Comparison of ENCODE assay signal across 8 mouse cellular contexts in the genomic region with DNA sequence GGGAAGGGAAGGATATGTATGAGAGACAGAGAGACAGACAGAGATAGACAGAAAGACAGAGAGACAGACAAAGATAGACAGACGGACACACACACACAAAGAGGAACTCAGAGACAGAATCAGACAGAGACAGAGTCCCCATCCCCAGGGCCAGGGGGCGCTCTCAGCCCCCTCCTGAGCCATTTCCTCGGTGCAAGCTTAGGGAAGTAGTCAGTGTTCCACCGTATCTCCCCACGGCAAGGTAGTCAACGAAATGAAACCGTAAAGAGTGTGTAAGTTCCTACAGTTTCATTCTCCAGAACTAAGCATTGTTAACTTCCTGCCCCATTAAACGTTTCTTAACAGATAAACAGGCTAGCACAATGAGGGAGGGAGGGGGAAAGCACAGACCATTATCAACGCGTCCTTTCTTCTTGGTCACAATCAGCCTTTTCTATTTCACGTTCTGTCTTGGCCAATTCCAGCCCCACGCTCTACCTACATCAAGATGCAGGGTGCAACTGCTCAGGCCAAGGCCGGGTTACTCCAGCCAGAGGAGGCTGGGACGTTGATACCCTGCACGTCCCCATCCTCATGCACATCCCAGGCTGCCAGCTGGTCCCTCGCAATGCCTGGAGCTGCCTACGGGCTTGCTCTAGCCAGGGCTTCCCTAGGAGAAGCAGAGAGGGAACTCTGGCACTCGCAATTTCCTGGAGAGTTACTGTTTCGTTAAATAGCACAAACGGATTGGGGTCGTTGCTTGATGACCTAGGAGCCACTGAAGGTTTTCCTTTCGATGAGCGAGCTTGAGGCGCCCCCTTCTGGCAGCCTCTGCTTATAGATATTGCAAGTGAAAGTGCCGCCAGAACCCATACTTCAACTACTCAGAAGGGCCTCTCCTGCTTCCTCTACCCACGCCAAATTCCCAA. TPM values are rescaled to one million over a fixed set of nuclear protein-coding genes. Genes with fewer than 3 reads are reported as not detected.
DNase-seq lines count a peak whose midpoint lies in the region; ATAC-seq and TF ChIP-seq lines count a peak whose summit lies in the region.

No protein-coding gene starts in this region.

- no peaks in the 10 kb centered on the region for H3K4me1 ChIP-seq in hindbrain, postnatal 0 days (ENCODE audit: insufficient read depth, low read length)

- no peaks in the 10 kb centered on the region for H3K9me3 ChIP-seq in hindbrain, postnatal 0 days (ENCODE audit: low read length)

- ATAC-seq in activated CD4-positive, CD25-positive, alpha-beta regulatory T cell, adult 4 months: peak; percentile 85
- peak; percentile 79 for ATAC-seq in hindbrain, postnatal 0 days
- peak; percentile 93 for ATAC-seq in megakaryocyte, adult 5-6 weeks (ENCODE audit: poor library complexity, severe bottlenecking)

- peak overlapping the region; percentile 22; the same call in 1 of the 2 replicates for H3K9ac ChIP-seq in hindbrain, postnatal 0 days (replicated peaks; ENCODE audit: low read length)

- peak overlapping the region; percentile 74 for H3K27ac ChIP-seq in gastrocnemius, adult 2 months
- H3K27ac ChIP-seq in hindbrain, postnatal 0 days: no peak overlapping the region
- H3K27ac ChIP-seq in left cerebral cortex, adult 2 months: peak overlapping the region; percentile 20; the same call in 1 of the 2 replicates

- peak overlapping the region; percentile 80 for H3K4me2 ChIP-seq in hindbrain, postnatal 0 days (ENCODE audit: low read depth, low read length)

- peak overlapping the region; percentile 68 for H3K4me3 ChIP-seq in gastrocnemius, adult 2 months
- H3K4me3 ChIP-seq in hindbrain, postnatal 0 days (ENCODE audit: low read length): peak overlapping the region; percentile 37
- peak overlapping the region; percentile 58 for H3K4me3 ChIP-seq in left cerebral cortex, adult 2 months

- H3K27me3 ChIP-seq in hindbrain, postnatal 0 days (ENCODE audit: insufficient read depth, low read length): no peaks in the 10 kb centered on the region

- WGBS in hindbrain, postnatal 0 days: 5% methylated on average over 26 of the region's 26 CpGs

- intact Hi-C loops in gastrocnemius, adult 2 months (cut with DNase I): loop anchor here (2.0 to 5.0 kb wide), 3 partner anchors 36 to 226 kb away; partner anchors contain the start of genes Car7 and Nae1
- intact Hi-C loops in left cerebral cortex, adult 2 months (cut with DNase I): loop anchor here (2.0 kb wide), 2 partner anchors 36 to 226 kb away; partner anchors contain the start of genes Car7 and Nae1

- no peaks in the 10 kb centered on the region for H3K36me3 ChIP-seq in hindbrain, postnatal 0 days (ENCODE audit: insufficient read depth, low read length)

- DNase-seq in cerebellum, postnatal 4 days (ENCODE audit: low spot score in 2 of 2): peak; percentile 62 to 86
- DNase-seq in gastrocnemius, adult 2 months: peak; percentile 88
- peak; percentile 90 for DNase-seq in hindbrain, postnatal 0 days (ENCODE audit: low spot score)
- peak; percentile 78 to 84 for DNase-seq in left cerebral cortex, adult 2 months (ENCODE audit: extremely low spot score in 1 of 2, low spot score in 2 of 2)
- DNase-seq in right cerebral cortex, adult 18-20 months: peak; percentile 84
- peak; percentile 85 for DNase-seq in urinary bladder, postnatal 14 days (ENCODE audit: low spot score)

- peak; percentile 93 for TF ChIP-seq CTCF in gastrocnemius, adult 2 months (IDR thresholded peaks at IDR 0.05)
- TF ChIP-seq CTCF in hindbrain, postnatal 0 days (IDR thresholded peaks at IDR 0.05; ENCODE audit: low read depth): peak; percentile 75
- TF ChIP-seq CTCF in left cerebral cortex, adult 2 months (IDR thresholded peaks at IDR 0.05): peak; percentile 86

RNA-seq across cellular contexts. Expression of gene Pdp2, which starts 20.6 kb away (rescaled TPM):
- polyA plus RNA-seq in activated CD4-positive, CD25-positive, alpha-beta regulatory T cell, adult 4 months (2017; shearing (Covaris generic)): 10 to 100 TPM; 17.1 to 18.9 TPM
- 1 to 10 TPM; 4.0 to 4.6 TPM for total RNA-seq in gastrocnemius, adult 2 months (2021)
- 12.1 and 12.3 TPM in 2 replicates for total RNA-seq in hindbrain, postnatal 0 days (2014; rRNA removed)
- polyA plus RNA-seq in hindbrain, postnatal 0 days (2015; fragmentation: Nextera tagmentation; extraction: Ambion mirVana): 14.2 and 15.3 TPM in 2 replicates
- 1 to 10 TPM; 8.4 to 8.5 TPM for total RNA-seq in left cerebral cortex, adult 2 months (2021)
- 6.8 TPM in 2 replicates for total RNA-seq in megakaryocyte, adult 5-6 weeks (2015)
- 6.1 and 6.6 TPM in 2 replicates for total RNA-seq in megakaryocyte, adult 5-6 weeks (2017)

RNA-seq across cellular contexts. Expression of gene Car7, which starts 36.2 kb away (rescaled TPM):
- 1 to 10 TPM; 3.0 to 4.4 TPM for polyA plus RNA-seq in activated CD4-positive, CD25-positive, alpha-beta regulatory T cell, adult 4 months (2017; shearing (Covaris generic))
- under 1 TPM; 0.98 to 0.99 TPM for total RNA-seq in gastrocnemius, adult 2 months (2021)
- total RNA-seq in hindbrain, postnatal 0 days (2014; rRNA removed): 2.0 and 2.3 TPM in 2 replicates
- 3.1 and 3.5 TPM in 2 replicates for polyA plus RNA-seq in hindbrain, postnatal 0 days (2015; fragmentation: Nextera tagmentation; extraction: Ambion mirVana)
- 10 to 100 TPM; 31.9 to 32.3 TPM for total RNA-seq in left cerebral cortex, adult 2 months (2021)
- total RNA-seq in megakaryocyte, adult 5-6 weeks (2015): 0.27 TPM in 1 of 2 replicates, not detected in the other
- total RNA-seq in megakaryocyte, adult 5-6 weeks (2017): 0.44 and 1.2 TPM in 2 replicates

RNA-seq across cellular contexts. Expression of gene Nae1, which starts 36.3 kb away (rescaled TPM):
- polyA plus RNA-seq in activated CD4-positive, CD25-positive, alpha-beta regulatory T cell, adult 4 months (2017; shearing (Covaris generic)): 10 to 100 TPM; 87.9 to 93.4 TPM
- 10 to 100 TPM; 26.1 to 28.3 TPM for total RNA-seq in gastrocnemius, adult 2 months (2021)
- 32.9 and 44.4 TPM in 2 replicates for total RNA-seq in hindbrain, postnatal 0 days (2014; rRNA removed)
- polyA plus RNA-seq in hindbrain, postnatal 0 days (2015; fragmentation: Nextera tagmentation; extraction: Ambion mirVana): 105 and 109 TPM in 2 replicates
- total RNA-seq in left cerebral cortex, adult 2 months (2021): 10 to 100 TPM; 47.0 to 51.2 TPM
- 45.3 and 69.6 TPM in 2 replicates for total RNA-seq in megakaryocyte, adult 5-6 weeks (2015)
- 67.3 and 83.9 TPM in 2 replicates for total RNA-seq in megakaryocyte, adult 5-6 weeks (2017)

RNA-seq across cellular contexts. Expression of gene Cdh16, which starts 53.5 kb away (rescaled TPM):
- polyA plus RNA-seq in activated CD4-positive, CD25-positive, alpha-beta regulatory T cell, adult 4 months (2017; shearing (Covaris generic)): not detected
- not detected for total RNA-seq in gastrocnemius, adult 2 months (2021)
- total RNA-seq in hindbrain, postnatal 0 days (2014; rRNA removed): not detected in 2 replicates
- polyA plus RNA-seq in hindbrain, postnatal 0 days (2015; fragmentation: Nextera tagmentation; extraction: Ambion mirVana): not detected in 2 replicates
- total RNA-seq in left cerebral cortex, adult 2 months (2021): not detected
- not detected in 2 replicates for total RNA-seq in megakaryocyte, adult 5-6 weeks (2015)
- not detected in 2 replicates for total RNA-seq in megakaryocyte, adult 5-6 weeks (2017)
